Mouse (Mus musculus) cerebellum, postnatal 4 days (tissue): Measurements from ENCODE around the gene Pdgfb.

Experiments
- DNase-seq, 2 experiments: peaks; one replicate each; pipeline ENCODE4 v3.0.0; 2022; ENCODE audit warnings: low spot score in 2 of 2, mixed read lengths in 1 of 2

Pdgfb gene

GRCm38 (mm10) chr15:80014321-80015210 is at the start of gene Pdgfb:
Gene Pdgfb, minus strand, starts transcription at chr15:80014977.
- peak in 1 of 2 experiments; percentile 23 for DNase-seq

- no peak for DNase-seq
Measured at GRCm38 (mm10) chr15:80062821-80063220, 48.0 kb upstream of the Pdgfb start.

- no peak for DNase-seq
Measured at GRCm38 (mm10) chr15:80062339-80062738, 47.6 kb upstream of the Pdgfb start.

- no peak for DNase-seq
Measured at GRCm38 (mm10) chr15:80061071-80061550, 46.3 kb upstream of the Pdgfb start.

- DNase-seq, result no peak
Measured at GRCm38 (mm10) chr15:80060356-80061070, 45.7 kb upstream of the Pdgfb start.

- DNase-seq, result no peak
Measured at GRCm38 (mm10) chr15:80059606-80060005, 44.8 kb upstream of the Pdgfb start.

GRCm38 (mm10) chr15:80058151-80058550 is 43.4 kb upstream of the Pdgfb start:
- DNase-seq, result no peak

- DNase-seq, result no peak
Measured at GRCm38 (mm10) chr15:80054034-80054710, 39.4 kb upstream of the Pdgfb start.

- no peak for DNase-seq
Measured at GRCm38 (mm10) chr15:80053381-80054033, 38.7 kb upstream of the Pdgfb start.

GRCm38 (mm10) chr15:80051782-80052181 is 37.0 kb upstream of the Pdgfb start:
- no peak for DNase-seq

GRCm38 (mm10) chr15:80051092-80051761 is 36.5 kb upstream of the Pdgfb start:
- DNase-seq, result no peak

- no peak for DNase-seq
Measured at GRCm38 (mm10) chr15:80050093-80050492, 35.3 kb upstream of the Pdgfb start.

- no peak for DNase-seq
Measured at GRCm38 (mm10) chr15:80047973-80048372, 33.2 kb upstream of the Pdgfb start.

- DNase-seq, result no peak
Measured at GRCm38 (mm10) chr15:80047242-80047641, 32.5 kb upstream of the Pdgfb start.

- DNase-seq, result no peak
Measured at GRCm38 (mm10) chr15:80045749-80046148, 31.0 kb upstream of the Pdgfb start.

GRCm38 (mm10) chr15:80044249-80044648 is 29.5 kb upstream of the Pdgfb start:
- no peak for DNase-seq

GRCm38 (mm10) chr15:80042152-80042551 is 27.4 kb upstream of the Pdgfb start:
- DNase-seq, result no peak

- no peak for DNase-seq
Measured at GRCm38 (mm10) chr15:80038110-80038391, 23.3 kb upstream of the Pdgfb start.

- DNase-seq, result no peak
Measured at GRCm38 (mm10) chr15:80037255-80038109, 22.7 kb upstream of the Pdgfb start.

GRCm38 (mm10) chr15:80035341-80035885 is 20.6 kb upstream of the Pdgfb start:
- no peak for DNase-seq
